Mouse (Mus musculus) liver, adult 2 months (tissue): ENCODE data around the gene Bglap3.
"Not testable (repeated sequence)": the region's sequence is repeated elsewhere in the genome, so short reads cannot be mapped to it uniquely, and the experiment has no call there.

Experiments used
- CTCF ChIP-seq: fragments of 200-500 bp; IDR thresholded peaks from 2 replicates; pipeline ENCODE4 v1.5.1; 2011; ENCODE audit warnings: low read depth, low read length, control low read depth
- POLR2A ChIP-seq: fragments of 200-500 bp; IDR thresholded peaks from 2 replicates; pipeline ENCODE4 v1.6.1; 2011; ENCODE audit warnings: low read length, control low read depth; ENCODE audit not compliant: insufficient read depth; ENCODE audit errors: extremely low read depth

- not testable (repeated sequence) for TF ChIP-seq CTCF, POLR2A
These were observed 4.0 kb downstream of the Bglap3 start for GRCm38 (mm10) chr3:88368511-88368910.
